Mouse (Mus musculus) adrenal gland, postnatal 25 days (tissue): ENCODE results near the gene Wdr70. TPM values are rescaled to one million over a fixed set of nuclear protein-coding genes. Genes with fewer than 3 reads are reported as not detected.

ENCODE experiments used
- DNase-seq: peaks from one replicate; pipeline ENCODE4 v3.0.0; 2021; ENCODE audit warnings: mixed read lengths
- total RNA-seq: library from RNA; stranded (reverse); gene quantifications from 2 replicates; pipeline ENCODE4 v1.2.3, GENCODE M21; 2021

The Wdr70 gene
- total RNA-seq, 1 experiment from 2014 or later = 32.0 TPM

DNA sequence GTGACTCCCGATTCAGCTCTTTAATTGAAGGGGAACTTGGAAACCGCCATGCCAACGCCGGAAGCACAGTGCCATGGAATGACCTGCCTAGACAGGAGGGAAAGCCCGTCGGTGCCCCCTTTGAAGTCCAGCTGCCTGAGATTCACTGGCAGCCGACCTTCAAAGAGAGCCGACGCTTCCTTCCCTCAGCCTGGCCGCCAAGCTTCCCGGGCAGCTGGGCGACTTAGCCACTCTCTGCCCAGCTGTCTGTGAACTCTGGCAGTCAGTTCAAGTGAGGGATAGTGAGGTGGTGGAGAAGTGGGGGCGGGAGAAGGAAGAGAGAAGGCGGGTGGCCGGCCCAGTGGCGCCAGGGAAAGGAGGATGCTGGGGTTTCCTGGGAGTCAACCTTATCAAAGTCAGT is 164.9 kb downstream of the Wdr70 start:
- DNase-seq = peak; percentile 33

DNA sequence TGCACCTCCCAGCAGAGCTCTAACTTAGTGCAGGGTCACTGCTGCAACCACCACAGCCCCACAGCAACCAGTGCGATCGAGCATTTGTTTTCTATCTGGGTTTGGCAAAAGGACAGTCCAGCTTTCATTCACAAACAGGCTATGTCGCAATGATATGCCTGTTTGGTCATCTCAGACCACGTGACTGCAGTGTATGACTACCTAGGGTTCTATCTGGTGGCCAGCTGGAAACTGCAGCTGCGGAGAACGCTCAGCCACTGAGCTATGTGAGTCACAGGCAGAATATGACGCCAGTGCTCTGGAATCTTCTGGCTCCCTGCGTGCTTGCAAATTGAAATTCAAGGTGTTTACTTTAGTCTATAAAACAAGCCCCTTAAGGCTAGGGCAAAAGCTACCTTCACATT is 167.4 kb downstream of the Wdr70 start:
- peak; percentile 59 for DNase-seq

DNA sequence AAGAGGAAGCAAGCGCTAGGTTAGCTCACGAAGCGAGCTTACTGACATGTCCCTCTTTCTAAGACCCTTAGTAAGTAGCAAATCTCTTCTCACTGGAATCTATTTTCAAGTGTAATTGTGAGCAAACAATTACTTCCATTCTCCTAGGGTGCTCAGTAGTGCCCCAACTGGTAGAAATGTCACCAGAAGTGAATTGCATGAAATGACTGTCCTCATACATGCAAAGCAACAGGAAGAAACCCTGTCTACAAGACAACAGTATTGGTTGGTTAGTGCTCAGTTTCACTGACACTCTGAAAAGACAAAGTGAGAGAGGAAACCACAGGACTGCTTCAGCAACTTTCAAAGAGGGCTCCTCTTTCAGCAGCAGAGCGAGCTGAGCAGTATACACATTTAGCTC is 173.6 kb downstream of the Wdr70 start:
- DNase-seq = no peak

GRCm38 (mm10) chr15:7923281-7923680 is 175.7 kb downstream of the Wdr70 start:
- no peak for DNase-seq

DNA sequence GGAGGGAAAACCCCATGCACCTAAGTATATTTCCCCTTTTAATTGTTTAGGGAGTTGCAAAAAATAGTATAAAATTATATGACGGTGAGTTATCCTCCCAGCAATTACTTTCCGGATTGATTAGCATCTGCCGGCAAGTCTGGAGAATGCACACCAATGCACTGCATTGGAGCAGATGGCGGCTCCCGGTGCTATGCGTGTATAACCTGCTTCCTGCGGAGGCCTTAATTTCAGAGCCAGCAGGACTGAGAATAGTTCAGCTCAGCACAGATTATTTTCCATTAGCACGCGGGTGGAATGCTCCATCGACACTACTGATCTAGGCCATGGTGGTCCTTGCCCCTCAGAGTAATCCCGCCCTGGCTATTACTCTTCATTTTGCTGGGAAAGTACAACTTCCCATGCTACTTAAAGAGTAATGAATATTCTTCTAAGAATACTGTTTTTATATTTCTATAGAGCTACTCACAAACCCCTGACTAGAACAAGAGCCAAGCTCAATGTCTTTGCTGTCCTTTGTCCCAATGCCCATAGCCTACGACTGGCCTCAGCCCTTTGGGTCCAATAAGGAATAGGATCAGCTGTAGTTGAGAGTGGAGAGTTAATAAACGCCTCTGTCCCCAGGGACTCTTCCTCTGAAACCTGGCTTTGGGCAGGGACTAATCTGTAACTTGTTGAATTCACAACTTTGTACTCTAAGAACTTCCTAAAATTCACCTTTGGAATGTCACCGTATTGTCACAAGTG is 176.5 kb downstream of the Wdr70 start:
- DNase-seq = no peak

- DNase-seq = no peak
Observed at GRCm38 (mm10) chr15:7921124-7921523, 177.9 kb downstream of the Wdr70 start.

GRCm38 (mm10) chr15:7906491-7907035 is 192.4 kb downstream of the Wdr70 start:
- DNase-seq = no peak

GRCm38 (mm10) chr15:7899286-7899685 is 199.7 kb downstream of the Wdr70 start:
- no peak for DNase-seq

DNA sequence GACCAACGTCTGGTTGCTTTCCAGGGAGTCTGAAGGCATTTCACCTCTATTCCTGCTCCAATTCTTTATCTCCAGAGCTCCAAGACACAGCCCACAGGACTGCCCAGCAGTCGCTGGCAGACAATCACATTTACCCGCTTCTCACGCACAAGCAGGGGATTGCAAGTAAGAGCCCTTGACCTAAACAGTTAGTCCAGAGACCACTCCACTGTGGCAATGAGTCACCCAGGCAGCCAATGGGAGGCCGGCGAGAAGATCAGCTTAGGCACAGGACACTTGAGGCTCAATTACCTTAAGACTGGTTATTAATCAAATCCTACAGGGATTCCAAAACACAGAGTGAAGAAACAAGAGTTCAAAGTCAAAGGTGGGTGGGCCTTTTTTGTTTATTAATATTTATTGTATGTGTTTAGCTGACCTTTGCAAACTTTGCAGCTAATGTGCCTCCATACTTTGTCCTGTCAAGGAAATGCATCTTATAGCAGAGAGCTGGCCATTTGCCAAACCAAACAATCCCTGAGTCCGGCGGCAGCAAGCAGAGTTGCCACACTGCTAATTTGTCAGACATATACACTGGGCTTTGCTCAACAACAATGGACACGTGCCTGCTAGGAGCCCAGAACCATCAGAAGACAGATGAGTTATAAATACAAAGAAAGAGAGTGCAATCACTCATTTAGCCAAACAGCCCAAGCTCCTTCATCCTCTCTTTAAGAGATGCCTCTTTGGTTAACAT is 207.3 kb downstream of the Wdr70 start:
- DNase-seq = peak; percentile 3

- DNase-seq = no peak
Observed at GRCm38 (mm10) chr15:7890286-7890685, 208.7 kb downstream of the Wdr70 start.

GRCm38 (mm10) chr15:7889362-7889674 is 209.7 kb downstream of the Wdr70 start:
- DNase-seq = no peak

GRCm38 (mm10) chr15:7888617-7889361 is 210.2 kb downstream of the Wdr70 start:
- DNase-seq = no peak

- DNase-seq = no peak
Observed at GRCm38 (mm10) chr15:7886591-7886990, 212.4 kb downstream of the Wdr70 start.

DNA sequence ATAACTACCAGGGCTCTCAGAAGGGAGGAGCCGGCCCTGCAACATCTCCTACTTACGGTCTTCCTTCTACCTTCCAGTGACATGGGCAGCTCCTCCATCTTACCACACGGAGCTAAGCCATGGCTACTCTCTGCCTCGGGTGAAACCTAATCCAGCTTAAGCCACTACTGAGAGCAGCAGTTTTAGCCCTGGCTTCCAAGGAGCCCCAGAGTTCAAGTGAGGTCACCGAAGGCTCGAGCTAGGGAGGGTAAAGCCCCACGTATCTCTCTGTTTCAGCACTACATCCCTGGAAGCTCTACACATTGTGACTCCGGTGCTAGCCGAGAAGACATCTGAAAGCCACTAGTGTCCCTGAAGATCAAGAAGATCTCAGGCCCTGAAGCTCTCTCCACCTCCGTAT is 213.9 kb downstream of the Wdr70 start:
- DNase-seq = no peak

GRCm38 (mm10) chr15:7884181-7884580 is 214.8 kb downstream of the Wdr70 start:
- DNase-seq = no peak

- no peak for DNase-seq
Observed at GRCm38 (mm10) chr15:7879956-7880355, 219.1 kb downstream of the Wdr70 start.

GRCm38 (mm10) chr15:7878861-7879260 is 220.1 kb downstream of the Wdr70 start:
- DNase-seq = no peak

DNA sequence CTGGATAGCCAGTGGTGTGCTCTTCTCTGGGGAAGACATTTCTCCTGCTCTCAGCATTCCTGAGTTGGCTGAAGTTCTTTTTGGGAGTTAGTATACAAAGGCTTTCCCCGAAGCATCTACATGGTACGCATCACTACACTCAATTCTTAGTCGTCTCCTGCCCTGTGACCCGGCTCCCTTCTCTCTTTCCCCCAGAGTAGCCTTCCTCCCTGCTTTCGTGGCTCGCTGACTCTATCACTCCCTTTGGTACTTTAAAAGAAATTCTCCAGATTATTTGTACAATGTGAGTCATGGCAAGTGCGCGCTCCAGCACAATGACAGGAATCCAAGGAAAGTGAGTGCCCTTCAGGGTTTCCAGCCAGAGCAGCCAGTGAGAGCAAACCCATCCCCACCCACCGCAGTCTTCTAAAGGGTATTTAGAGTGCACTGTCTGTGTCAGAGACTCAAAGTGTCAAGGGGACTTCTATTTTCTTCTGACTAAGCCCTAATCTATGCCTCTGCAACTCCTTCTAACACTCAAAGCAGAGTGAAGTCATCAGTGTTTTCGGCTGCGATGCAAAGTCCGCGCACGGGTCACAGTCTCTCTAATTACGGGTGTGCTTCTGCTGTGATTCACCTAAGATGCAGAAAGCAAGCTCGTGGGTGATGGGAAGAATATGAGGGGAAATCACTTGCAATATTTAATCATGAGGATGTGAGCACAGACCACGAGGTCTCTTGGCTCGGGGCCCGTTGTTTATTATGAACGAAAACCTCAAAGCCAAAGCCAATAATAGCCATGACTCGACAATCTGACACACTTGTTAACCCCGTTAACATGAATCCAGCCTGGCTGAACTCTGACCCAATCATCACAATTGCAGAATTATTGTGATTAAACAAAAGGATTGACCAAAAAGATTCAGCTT is 221.2 kb downstream of the Wdr70 start:
- DNase-seq = peak; percentile 2

- no peak for DNase-seq
Observed at GRCm38 (mm10) chr15:7875879-7876278, 223.1 kb downstream of the Wdr70 start.

GRCm38 (mm10) chr15:7872473-7872872 is 226.5 kb downstream of the Wdr70 start:
- DNase-seq = no peak

DNA sequence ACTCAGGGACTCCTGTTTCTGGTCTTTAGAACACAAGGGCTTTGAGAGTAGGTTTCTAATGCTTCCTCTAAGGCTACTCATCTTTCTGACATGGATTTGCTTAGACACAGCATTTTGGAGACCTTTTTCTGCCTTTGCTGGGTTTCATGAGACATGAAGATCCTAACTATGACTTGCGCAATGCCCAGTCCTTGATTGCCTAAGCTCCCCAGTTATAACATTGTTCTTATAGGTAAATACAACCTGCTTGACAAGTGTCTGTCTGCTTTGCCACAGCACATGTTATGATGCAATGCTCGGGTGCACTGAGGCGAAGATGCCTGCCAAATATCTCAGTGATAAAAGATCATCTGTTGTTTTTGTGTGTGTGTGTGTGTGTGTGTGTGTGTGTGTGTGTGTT is 233.7 kb downstream of the Wdr70 start:
- DNase-seq = no peak

DNA sequence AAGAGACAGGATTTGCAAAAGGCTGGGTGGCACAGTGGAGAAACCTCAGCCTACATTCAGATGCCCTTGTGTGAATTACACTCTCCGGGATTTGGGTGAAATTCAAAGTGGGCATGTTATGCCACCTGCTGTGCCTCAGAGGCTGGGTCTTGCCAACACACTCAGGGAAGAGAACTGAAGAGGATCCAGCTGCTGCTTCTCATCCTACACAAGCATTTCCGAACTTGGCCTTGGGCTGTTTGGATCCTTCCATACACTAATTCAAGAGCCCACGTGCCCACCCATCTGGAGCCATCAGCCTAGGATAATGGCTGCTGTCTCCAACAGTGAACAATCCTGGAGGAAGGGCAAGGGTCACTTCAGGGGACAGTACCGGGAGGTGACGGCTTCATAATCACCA is 235.7 kb downstream of the Wdr70 start:
- DNase-seq = no peak
